Mouse (Mus musculus) forebrain, embryonic 12.5 days (tissue): ENCODE results near the gene BC048679. TPM values are rescaled to one million over a fixed set of nuclear protein-coding genes. Genes with fewer than 3 reads are reported as not detected.
"Not testable (repeated sequence)": the region's sequence is repeated elsewhere in the genome, so short reads cannot be mapped to it uniquely, and the experiment has no call there.

Source experiments
- ATAC-seq: fragments of 200-750 bp; cut with Nextera tagmentation; 2 replicates; pipeline ENCODE4 v1.8.0; 2017; ENCODE audit warnings: moderate TSS enrichment; ENCODE audit not compliant: low FRiP score
- H3K27ac ChIP-seq: fragments of 300-500 bp; sonication (generic); 2 replicates; pipeline ENCODE4 v1.5.1; 2016; ENCODE audit warnings: mild to moderate bottlenecking
- H3K27me3 ChIP-seq: fragments of 300-500 bp; sonication (generic); 2 replicates; pipeline ENCODE4 v1.6.1; 2016; ENCODE audit warnings: mild to moderate bottlenecking
- H3K36me3 ChIP-seq: fragments of 300-500 bp; sonication (generic); replicated peaks from 2 replicates; pipeline ENCODE4 v1.6.1; 2016; ENCODE audit warnings: mild to moderate bottlenecking
- H3K4me1 ChIP-seq: fragments of 300-500 bp; sonication (generic); 2 replicates; pipeline ENCODE4 v1.6.1; 2016
- H3K4me2 ChIP-seq: fragments of 300-500 bp; sonication (generic); 2 replicates; pipeline ENCODE4 v1.6.1; 2016; ENCODE audit warnings: mild to moderate bottlenecking, moderate library complexity
- H3K4me3 ChIP-seq: fragments of 300-500 bp; sonication (generic); replicated peaks from 2 replicates; pipeline ENCODE4 v1.5.1; 2016; ENCODE audit warnings: mild to moderate bottlenecking
- H3K9ac ChIP-seq: fragments of 300-500 bp; sonication (generic); 2 replicates; pipeline ENCODE4 v1.6.1; 2016; ENCODE audit warnings: mild to moderate bottlenecking
- H3K9me3 ChIP-seq: fragments of 300-500 bp; sonication (generic); 2 replicates; pipeline ENCODE4 v1.6.1; 2016
- WGBS: fragments of 180-500 bp; shearing (Covaris S2); methylation state at CpG from one replicate; pipeline ENCODE4 v1.1.7; 2016; 5-methylcytosine and 5-hydroxymethylcytosine counted together
- polyA plus RNA-seq: library from polyadenylated mRNA; unstranded; fragments of >200 nt; fragmentation: Nextera tagmentation; extraction: Ambion mirVana; gene quantifications from 2 replicates; pipeline ENCODE4 v1.2.1, GENCODE M21; 2016

The BC048679 gene
- polyA plus RNA-seq, 1 experiment from 2014 or later = not detected

DNA sequence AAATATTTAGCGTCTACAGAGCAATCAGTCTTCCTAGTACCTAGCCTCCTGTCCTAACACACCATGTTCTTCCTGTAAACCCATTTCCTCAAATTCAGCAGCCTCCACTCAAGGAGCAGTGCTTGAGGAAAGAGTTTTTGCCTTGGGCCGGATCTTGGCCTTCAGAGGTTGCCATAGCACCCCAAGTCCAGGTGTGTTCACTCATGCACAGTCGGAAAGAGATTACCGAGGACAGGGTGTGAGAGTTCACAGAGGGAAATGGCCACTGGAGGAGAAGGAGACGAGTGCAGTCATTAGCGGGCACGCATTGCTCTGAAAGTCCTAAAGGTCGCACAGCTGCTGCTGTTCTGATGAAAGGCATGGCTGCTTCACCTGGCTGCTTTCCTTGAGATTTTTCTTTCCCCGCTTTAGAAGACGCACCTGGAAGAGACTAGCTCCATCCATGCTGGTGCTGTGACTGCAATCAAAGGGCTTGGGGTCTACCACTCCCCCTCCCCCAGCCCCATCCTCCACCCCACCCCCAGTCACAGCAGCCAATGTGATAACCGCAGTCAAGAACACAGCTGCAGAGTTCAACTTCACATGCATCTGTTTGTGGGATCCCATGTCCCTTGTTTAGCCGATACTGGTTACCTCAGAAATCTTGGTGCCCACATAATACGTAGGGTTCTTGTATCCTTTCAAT lies 17.0 kb upstream of the BC048679 start:
- WGBS = 63% methylated on average over 13 of the region's 13 CpGs
- Histone ChIP-seq H3K9me3 (no peaks in the 10 kb centered on the region), H3K36me3 (no peaks in the 10 kb centered on the region), H3K4me1 (no peaks in the 10 kb centered on the region), H3K27me3 (no peaks in the 10 kb centered on the region), H3K4me2 (no peak overlapping the region), H3K27ac (no peak overlapping the region), H3K4me3 (no peak overlapping the region), H3K9ac (no peak overlapping the region)
- no peak for ATAC-seq

DNA sequence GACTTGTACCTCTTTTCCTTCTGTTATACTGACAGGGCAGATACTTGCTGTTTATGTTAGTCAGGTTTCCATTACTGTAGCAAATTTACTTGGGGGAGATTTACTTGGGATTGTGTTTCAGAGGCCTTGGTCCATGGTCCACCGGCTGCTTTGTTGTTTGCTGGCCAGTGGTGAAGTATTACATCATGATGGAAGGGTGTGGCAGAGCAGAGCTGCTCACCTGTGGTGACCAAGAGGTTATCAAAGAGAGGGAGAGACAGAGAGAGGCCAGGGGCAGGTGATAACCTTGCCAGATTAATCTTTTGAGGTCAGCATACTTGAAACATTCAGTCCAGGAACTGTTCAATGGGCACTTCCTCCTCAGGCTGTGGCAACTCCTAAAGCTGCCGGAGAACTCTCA lies 3.0 kb upstream of the BC048679 start:
- Histone ChIP-seq H3K36me3 (no peaks in the 10 kb centered on the region), H3K9ac (no peak overlapping the region), H3K27me3 (peaks cover 6% of the 10 kb centered on the region; the same call in 1 of the 2 replicates), H3K4me3 (no peak overlapping the region), H3K4me2 (no peak overlapping the region), H3K27ac (no peak overlapping the region), H3K9me3 (no peaks in the 10 kb centered on the region), H3K4me1 (no peaks in the 10 kb centered on the region; the same call in 1 of the 2 replicates)
- no peak for ATAC-seq
- WGBS = 71% methylated on average over 2 of the region's 2 CpGs

DNA sequence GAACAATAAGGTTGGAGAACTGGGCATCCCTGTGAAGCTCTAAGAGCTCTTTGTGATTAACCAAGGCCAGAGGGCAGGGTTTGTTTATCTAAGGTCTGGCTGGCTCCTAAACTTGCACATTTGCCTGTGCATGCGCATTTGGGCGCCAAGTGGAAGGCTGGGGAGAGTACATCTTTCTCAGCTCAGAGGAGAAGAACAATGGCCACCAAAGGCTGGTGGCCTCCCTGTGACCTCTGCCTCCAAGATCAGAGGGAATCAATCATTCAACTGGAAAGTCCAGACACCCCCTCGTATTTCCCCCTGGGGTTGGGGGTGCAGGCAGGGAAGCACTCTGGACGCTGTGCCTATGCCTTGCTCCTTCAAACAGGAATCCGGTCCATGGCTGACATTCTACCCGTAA lies 910 bp downstream of the BC048679 start:
- WGBS = 14% methylated on average over 6 of the region's 6 CpGs
- ATAC-seq = no peak
- Histone ChIP-seq H3K36me3 (no peaks in the 10 kb centered on the region), H3K9me3 (no peaks in the 10 kb centered on the region), H3K4me1 (peaks cover 14% of the 10 kb centered on the region), H3K9ac (no peak overlapping the region), H3K4me3 (no peak overlapping the region), H3K27me3 (peaks cover 24% of the 10 kb centered on the region), H3K27ac (no peak overlapping the region), H3K4me2 (no peak overlapping the region)

DNA sequence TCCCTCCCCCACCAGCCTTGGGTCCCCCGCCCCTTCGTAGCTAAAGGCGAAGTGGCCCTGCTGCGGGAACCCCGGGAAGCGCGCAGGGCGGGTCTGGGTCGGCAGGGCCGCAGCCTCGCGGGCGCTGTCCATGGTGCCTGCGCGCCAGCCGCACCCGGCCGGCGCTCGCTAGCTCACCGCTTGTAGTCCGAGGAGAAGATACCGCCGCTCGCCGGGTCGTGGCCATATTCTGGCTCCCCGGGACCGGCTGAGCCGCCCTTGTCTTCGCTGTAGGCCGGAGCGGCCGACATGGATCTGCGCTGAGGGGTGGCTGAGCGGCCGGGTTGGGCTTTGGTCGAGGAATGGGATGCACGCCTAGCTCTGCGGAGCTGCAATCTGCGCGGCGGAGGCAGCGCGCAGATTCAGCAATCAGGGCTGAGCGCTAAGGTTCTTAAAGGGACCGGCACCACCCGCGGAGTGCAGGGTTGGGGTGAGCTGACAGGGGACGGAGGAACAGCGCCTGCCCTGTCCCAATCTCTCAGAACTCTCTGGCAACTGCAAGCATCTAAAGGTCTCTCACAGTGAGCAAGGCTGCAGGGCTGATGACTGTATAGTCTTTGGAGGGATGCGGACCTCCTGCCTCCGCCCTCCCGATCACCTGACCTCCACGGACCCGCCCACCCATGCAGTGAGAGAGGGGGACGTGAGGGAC lies 4.6 kb downstream of the BC048679 start, which contains the start of gene Ap3b2:
Ap3b2 (minus strand) TSS at position 595 of the 691 bp plus-strand sequence.
- H3K27me3 ChIP-seq = peaks cover 28% of the 10 kb centered on the region
- no peaks in the 10 kb centered on the region for H3K36me3 ChIP-seq
- peak; percentile 94 for ATAC-seq
- H3K9me3 ChIP-seq = no peaks in the 10 kb centered on the region
- H3K27ac ChIP-seq = peak within 1 kb of the TSS; percentile 96
- H3K4me1 ChIP-seq = peaks cover 32% of the 10 kb centered on the region
- peak within 1 kb of the TSS; percentile 74 for H3K4me2 ChIP-seq
- WGBS = under 1% methylated on average over 57 of the region's 57 CpGs
- H3K4me3 ChIP-seq = peak within 1 kb of the TSS; percentile 71
- peak within 1 kb of the TSS; percentile 79 for H3K9ac ChIP-seq

DNA sequence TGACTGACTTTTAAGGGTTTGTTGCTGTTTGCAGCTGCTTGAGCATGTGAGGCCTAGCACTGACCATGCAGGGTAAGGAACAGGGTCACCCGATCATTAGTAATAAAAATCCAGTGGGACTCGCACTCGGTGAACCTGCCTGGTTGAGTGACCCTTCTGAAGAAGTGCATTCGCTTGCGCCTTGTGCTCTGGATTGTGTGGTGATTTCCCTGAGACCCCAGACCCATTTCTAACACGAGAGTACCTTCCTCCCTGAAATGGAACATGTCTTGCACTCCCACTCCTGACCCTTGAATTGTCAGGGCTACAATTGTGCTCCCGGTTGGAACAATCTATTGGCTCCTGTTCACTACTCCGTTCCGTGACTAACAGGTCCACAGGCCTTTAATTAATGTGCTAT lies 5.5 kb downstream of the BC048679 start:
- WGBS = 37% methylated on average over 9 of the region's 9 CpGs
- Histone ChIP-seq H3K4me1 (peaks cover 34% of the 10 kb centered on the region), H3K27me3 (peaks cover 28% of the 10 kb centered on the region), H3K27ac (peak overlapping the region; percentile 96), H3K9me3 (no peaks in the 10 kb centered on the region), H3K4me3 (peak overlapping the region; percentile 71), H3K4me2 (peak overlapping the region; percentile 74), H3K9ac (peak overlapping the region; percentile 79), H3K36me3 (no peaks in the 10 kb centered on the region)
- no peak for ATAC-seq

DNA sequence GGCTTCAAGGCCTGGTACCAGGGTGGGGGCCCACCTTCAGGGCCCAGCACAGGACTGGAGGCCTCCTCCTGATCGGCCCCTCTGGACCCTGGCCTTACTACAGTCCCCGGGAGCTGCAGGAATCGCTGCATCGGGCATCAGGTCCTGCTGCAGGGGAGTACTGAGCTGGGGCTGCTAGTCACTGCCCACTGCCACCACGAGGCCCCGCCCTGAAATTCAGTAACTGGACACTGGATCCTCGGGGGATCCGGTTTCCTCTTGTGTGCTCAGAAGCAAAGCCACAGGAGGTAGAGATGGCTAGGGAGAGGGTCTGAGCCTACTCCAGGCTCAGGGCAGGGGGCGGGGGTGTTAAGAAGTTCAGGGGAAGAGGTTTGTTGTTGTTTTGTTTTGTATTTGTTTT lies 8.4 kb downstream of the BC048679 start:
- peaks cover 8% of the 10 kb centered on the region; the same call in 1 of the 2 replicates for H3K27me3 ChIP-seq
- peaks cover 2% of the 10 kb centered on the region; the same call in 1 of the 2 replicates for H3K36me3 ChIP-seq
- WGBS = 12% methylated on average over 9 of the region's 9 CpGs
- H3K9me3 ChIP-seq = no peaks in the 10 kb centered on the region
- H3K9ac ChIP-seq = no peak overlapping the region
- no peak for ATAC-seq
- no peak overlapping the region for H3K4me3 ChIP-seq
- H3K4me2 ChIP-seq = no peak overlapping the region
- H3K4me1 ChIP-seq = peaks cover 34% of the 10 kb centered on the region
- no peak overlapping the region for H3K27ac ChIP-seq

DNA sequence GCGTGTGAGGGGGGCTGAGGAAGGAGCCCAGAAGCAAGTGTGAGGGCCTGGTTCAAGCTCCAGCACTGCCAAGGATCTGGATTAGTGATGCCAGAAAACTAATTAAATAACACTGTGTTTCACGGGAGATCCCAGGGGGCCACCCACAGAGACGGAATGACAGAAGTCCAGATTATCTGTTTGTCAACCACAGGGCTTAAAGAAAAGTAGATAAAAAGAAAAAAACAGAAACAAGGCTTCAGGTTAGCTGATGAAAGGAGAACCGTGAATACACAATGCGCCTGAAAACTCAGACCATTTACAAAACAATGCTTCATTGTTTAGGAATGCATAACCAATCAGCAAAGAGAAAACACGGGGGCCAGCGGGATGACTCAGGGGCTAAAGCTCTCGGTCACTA lies 17.3 kb downstream of the BC048679 start:
- Histone ChIP-seq H3K27me3 (peaks cover 36% of the 10 kb centered on the region), H3K27ac (no peak overlapping the region), H3K9ac (no peak overlapping the region), H3K4me3 (no peak overlapping the region), H3K4me2 (peak overlapping the region; percentile 13), H3K4me1 (peaks cover 16% of the 10 kb centered on the region), H3K36me3 (peaks cover 11% of the 10 kb centered on the region), H3K9me3 (no peaks in the 10 kb centered on the region)
- WGBS = 0% methylated on average over 8 of the region's 8 CpGs
- ATAC-seq = no peak

DNA sequence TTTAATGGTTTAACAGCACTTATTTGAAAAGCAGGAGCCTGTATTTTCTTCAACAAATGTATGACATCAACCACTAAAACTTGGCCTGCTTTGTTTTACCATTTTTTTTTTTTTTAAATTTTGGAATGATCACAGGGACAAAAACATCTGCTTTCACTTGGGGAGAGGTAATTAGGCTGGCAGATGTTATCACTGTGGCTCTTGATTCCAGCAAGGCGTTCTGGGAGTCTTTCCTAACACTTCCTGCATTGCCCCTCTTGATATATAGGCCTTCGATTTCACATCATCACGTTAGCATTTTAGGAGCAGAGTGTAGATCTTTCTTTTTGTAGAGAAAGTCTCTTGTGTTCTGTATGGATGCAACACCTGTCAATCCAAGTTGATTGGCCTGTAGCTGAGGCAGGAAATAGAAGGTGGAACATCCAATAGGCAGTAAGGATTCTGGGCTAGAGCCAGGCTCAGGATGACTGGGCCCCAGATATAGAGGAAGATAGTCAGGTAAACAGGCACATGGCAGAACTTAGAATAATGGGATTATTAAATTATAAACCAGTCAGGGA lies 18.5 kb downstream of the BC048679 start:
- 73% methylated on average over 3 of the region's 3 CpGs for WGBS
- Histone ChIP-seq H3K9ac (no peak overlapping the region), H3K4me3 (no peak overlapping the region), H3K9me3 (no peaks in the 10 kb centered on the region), H3K36me3 (peaks cover 12% of the 10 kb centered on the region), H3K27ac (no peak overlapping the region), H3K4me1 (peaks cover 16% of the 10 kb centered on the region), H3K27me3 (peaks cover 40% of the 10 kb centered on the region), H3K4me2 (no peak overlapping the region)
- ATAC-seq = no peak

DNA sequence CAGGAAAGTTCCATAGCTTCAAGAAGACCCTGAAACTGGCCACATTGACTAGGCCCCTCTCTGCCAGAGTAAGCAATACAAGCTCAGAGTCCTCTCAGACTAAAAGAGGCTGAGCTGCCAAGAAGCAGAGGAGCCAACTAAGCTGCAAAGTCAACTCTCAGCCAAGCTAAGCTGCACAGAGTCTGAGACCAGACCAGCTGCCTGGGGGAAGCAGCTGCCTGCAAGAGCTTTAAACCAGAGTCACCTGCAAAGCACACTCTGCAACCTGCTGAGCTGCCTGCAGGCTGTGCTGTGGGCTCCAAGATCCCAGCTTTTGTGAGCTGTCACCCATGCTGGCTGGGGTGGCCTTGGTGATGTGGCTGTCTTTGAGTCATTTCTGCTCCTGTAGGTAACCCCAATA lies 19.8 kb downstream of the BC048679 start:
- not testable (repeated sequence) for H3K9me3 ChIP-seq, ATAC-seq, H3K4me2 ChIP-seq, H3K36me3 ChIP-seq, H3K9ac ChIP-seq, H3K27ac ChIP-seq, H3K4me3 ChIP-seq
- Histone ChIP-seq H3K27me3 (peaks cover 40% of the 10 kb centered on the region), H3K4me1 (peaks cover 16% of the 10 kb centered on the region)

DNA sequence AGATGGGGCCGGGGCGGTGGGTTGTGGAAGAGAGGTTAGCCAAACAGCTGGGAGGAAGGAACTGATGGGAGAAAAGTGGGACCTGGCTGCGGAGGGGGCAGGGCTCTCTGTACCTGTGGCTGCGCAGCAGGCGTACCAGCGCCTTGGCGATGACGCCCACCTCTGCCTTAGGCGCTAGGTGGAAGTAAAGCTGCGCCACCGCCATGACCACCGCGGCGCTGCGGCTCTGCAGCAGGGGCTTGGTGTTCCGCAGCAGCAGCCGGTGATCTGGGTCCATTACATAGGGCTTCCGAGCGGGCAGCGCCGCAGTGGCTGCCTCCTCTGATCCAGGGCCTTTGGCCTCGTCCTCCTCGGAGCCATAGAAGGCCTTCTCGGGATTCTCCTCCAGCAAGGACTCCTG lies 21.2 kb downstream of the BC048679 start:
- Histone ChIP-seq H3K27me3 (peaks cover 37% of the 10 kb centered on the region), H3K9me3 (no peaks in the 10 kb centered on the region), H3K4me1 (peaks cover 16% of the 10 kb centered on the region), H3K36me3 (peaks cover 9% of the 10 kb centered on the region), H3K27ac (no peak overlapping the region), H3K9ac (no peak overlapping the region), H3K4me3 (peak overlapping the region; percentile 8; the same call in 1 of the 2 replicates), H3K4me2 (peak overlapping the region; percentile 31)
- peak; percentile 41; the same call in 1 of the 2 replicates for ATAC-seq
- 5% methylated on average over 24 of the region's 24 CpGs for WGBS

DNA sequence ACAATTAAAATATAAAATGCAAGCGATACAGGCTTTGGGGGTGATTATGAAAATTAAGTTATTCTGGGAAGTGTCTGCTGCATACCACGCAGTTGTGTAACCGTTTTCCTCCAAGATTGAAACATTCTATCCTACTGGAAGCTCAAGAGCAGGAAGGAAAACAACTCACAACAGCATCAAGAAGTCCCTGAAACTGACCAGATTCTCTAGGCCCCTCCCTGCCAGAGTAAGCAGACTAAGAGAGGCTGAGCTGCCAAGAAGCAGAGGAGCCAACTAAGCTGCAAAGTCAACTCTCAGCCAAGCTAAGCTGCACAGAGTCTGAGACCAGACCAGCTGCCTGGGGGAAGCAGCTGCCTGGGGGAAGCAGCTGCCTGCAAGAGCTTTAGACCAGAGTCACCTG lies 22.9 kb downstream of the BC048679 start:
- 80% methylated on average over 3 of the region's 3 CpGs for WGBS
- Histone ChIP-seq H3K9me3 (no peaks in the 10 kb centered on the region), H3K4me3 (no peak overlapping the region), H3K36me3 (peaks cover 18% of the 10 kb centered on the region), H3K4me1 (peaks cover 8% of the 10 kb centered on the region), H3K27me3 (peaks cover 37% of the 10 kb centered on the region), H3K9ac (no peak overlapping the region), H3K4me2 (no peak overlapping the region), H3K27ac (no peak overlapping the region)
- ATAC-seq = no peak

DNA sequence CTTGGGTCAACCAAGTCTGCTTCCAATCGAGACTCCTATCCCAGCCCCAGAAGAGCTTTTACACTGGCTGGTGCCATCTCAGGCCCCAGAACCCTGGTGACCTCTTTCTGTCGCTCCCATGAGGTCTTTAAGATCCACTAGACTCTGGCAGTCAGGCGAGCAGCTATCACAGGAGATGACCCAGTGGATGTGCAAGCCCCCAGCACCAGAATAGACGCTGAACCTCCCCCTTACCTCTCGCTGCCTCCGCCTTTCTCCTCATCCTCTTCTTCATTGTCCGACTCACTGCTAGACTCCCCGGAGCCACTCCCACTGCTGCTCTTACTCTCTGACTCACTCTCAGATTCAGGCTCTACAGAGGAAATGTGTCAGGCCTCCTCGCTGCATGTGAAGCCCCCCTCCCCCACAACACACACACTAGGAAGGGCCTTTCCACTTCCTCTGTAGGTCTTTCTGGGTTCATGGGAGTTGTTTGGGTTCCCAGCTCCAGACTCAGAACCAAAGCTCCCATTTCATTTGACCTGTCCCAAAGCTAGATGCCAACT lies 33.1 kb downstream of the BC048679 start:
- H3K36me3 ChIP-seq = peaks cover 12% of the 10 kb centered on the region; the same call in 1 of the 2 replicates
- no peak for ATAC-seq
- WGBS = 79% methylated on average over 9 of the region's 9 CpGs

More for the DNA sequence above, 33.1 kb downstream of the BC048679 start:
- H3K9me3 ChIP-seq = no peaks in the 10 kb centered on the region
- H3K27me3 ChIP-seq = 0 out of 2 replicates have a peak, but pooled peaks cover 14% of the 10 kb centered on the region
- H3K4me1 ChIP-seq = no peaks in the 10 kb centered on the region
- H3K9ac ChIP-seq = no peak overlapping the region
- no peak overlapping the region for H3K4me3 ChIP-seq
- H3K4me2 ChIP-seq = no peak overlapping the region
- H3K27ac ChIP-seq = no peak overlapping the region
